Mouse (Mus musculus): ENCODE measurements around the gene Amotl1. TPM values are rescaled to one million over a fixed set of nuclear protein-coding genes. Genes with fewer than 3 reads are reported as not detected.
A peak's percentile ranks its signal among the peaks of the same experiment; 100 is the strongest.

Gene Amotl1
- polyA plus RNA-seq, 1 experiment from 2014 or later, result 17.8 TPM

- H3K27ac ChIP-seq (ENCODE audit: low read length), result no peak overlapping the region
- no peaks in the 10 kb centered on the region for H3K27me3 ChIP-seq (ENCODE audit: control insufficient read depth, insufficient read depth, low read length)
- no peak overlapping the region for H3K9ac ChIP-seq (ENCODE audit: low read length)
- H3K4me3 ChIP-seq (ENCODE audit: low read length), result no peak overlapping the region
- H3K36me3 ChIP-seq (ENCODE audit: control insufficient read depth, insufficient read depth), result peaks cover 1% of the 10 kb centered on the region; the same call in 1 of the 2 replicates
- WGBS, result 79% methylated on average over 2 of the region's 2 CpGs
- H3K4me1 ChIP-seq (ENCODE audit: control insufficient read depth, insufficient read depth, low read length), result no peaks in the 10 kb centered on the region
- no peaks in the 10 kb centered on the region for H3K9me3 ChIP-seq (replicated peaks; ENCODE audit: control insufficient read depth, low read length)
- H3K4me2 ChIP-seq (ENCODE audit: low read depth, low read length), result no peak overlapping the region
- ATAC-seq (replicated peaks; ENCODE audit: extremely low read depth, insufficient read depth, low FRiP score), result no peak
These were observed 111.2 kb downstream of the Amotl1 start for GRCm38 (mm10) chr9:14533659-14534058.

GRCm38 (mm10) chr9:14532283-14532682 is 112.6 kb downstream of the Amotl1 start:
- 45% methylated on average over 3 of the region's 3 CpGs for WGBS
- H3K27me3 ChIP-seq (ENCODE audit: control insufficient read depth, insufficient read depth, low read length), result no peaks in the 10 kb centered on the region
- no peaks in the 10 kb centered on the region for H3K36me3 ChIP-seq (ENCODE audit: control insufficient read depth, insufficient read depth)
- H3K4me3 ChIP-seq (ENCODE audit: low read length), result no peak overlapping the region
- no peak overlapping the region for H3K4me2 ChIP-seq (ENCODE audit: low read depth, low read length)
- no peaks in the 10 kb centered on the region for H3K9me3 ChIP-seq (replicated peaks; ENCODE audit: control insufficient read depth, low read length)
- no peak overlapping the region for H3K27ac ChIP-seq (ENCODE audit: low read length)
- no peak for ATAC-seq (replicated peaks; ENCODE audit: extremely low read depth, insufficient read depth, low FRiP score)
- H3K4me1 ChIP-seq (ENCODE audit: control insufficient read depth, insufficient read depth, low read length), result no peaks in the 10 kb centered on the region
- no peak overlapping the region for H3K9ac ChIP-seq (ENCODE audit: low read length)

GRCm38 (mm10) chr9:14530004-14530403 is 114.9 kb downstream of the Amotl1 start:
- no peaks in the 10 kb centered on the region for H3K9me3 ChIP-seq (replicated peaks; ENCODE audit: control insufficient read depth, low read length)
- no peak overlapping the region for H3K27ac ChIP-seq (ENCODE audit: low read length)
- H3K27me3 ChIP-seq (ENCODE audit: control insufficient read depth, insufficient read depth, low read length), result no peaks in the 10 kb centered on the region
- H3K4me2 ChIP-seq (ENCODE audit: low read depth, low read length), result no peak overlapping the region
- ATAC-seq (replicated peaks; ENCODE audit: extremely low read depth, insufficient read depth, low FRiP score), result no peak
- H3K36me3 ChIP-seq (ENCODE audit: control insufficient read depth, insufficient read depth), result no peaks in the 10 kb centered on the region
- H3K4me1 ChIP-seq (ENCODE audit: control insufficient read depth, insufficient read depth, low read length), result no peaks in the 10 kb centered on the region
- no peak overlapping the region for H3K9ac ChIP-seq (ENCODE audit: low read length)
- WGBS, result 59% methylated on average over 5 of the region's 5 CpGs
- no peak overlapping the region for H3K4me3 ChIP-seq (ENCODE audit: low read length)

GRCm38 (mm10) chr9:14523408-14524043 is 121.3 kb downstream of the Amotl1 start:
- Histone ChIP-seq H3K36me3 (ENCODE audit: control insufficient read depth, insufficient read depth) (no peaks in the 10 kb centered on the region), H3K4me1 (ENCODE audit: control insufficient read depth, insufficient read depth, low read length) (peaks cover 17% of the 10 kb centered on the region; the same call in 1 of the 2 replicates), H3K27ac (ENCODE audit: low read length) (no peak overlapping the region), H3K4me2 (ENCODE audit: low read depth, low read length) (no peak overlapping the region), H3K27me3 (ENCODE audit: control insufficient read depth, insufficient read depth, low read length) (no peaks in the 10 kb centered on the region), H3K9me3 (replicated peaks; ENCODE audit: control insufficient read depth, low read length) (no peaks in the 10 kb centered on the region), H3K4me3 (ENCODE audit: low read length) (no peak overlapping the region), H3K9ac (ENCODE audit: low read length) (0 out of 2 replicates have a peak overlapping the region, but pooled peaks have one; percentile 6)
- WGBS, result 2% methylated on average over 4 of the region's 4 CpGs
- ATAC-seq (replicated peaks; ENCODE audit: extremely low read depth, insufficient read depth, low FRiP score), result no peak; the same call in 1 of the 2 replicates

GRCm38 (mm10) chr9:14521695-14522094 is 123.2 kb downstream of the Amotl1 start:
- Histone ChIP-seq H3K4me3 (ENCODE audit: low read length) (no peak overlapping the region), H3K9ac (ENCODE audit: low read length) (no peak overlapping the region), H3K4me2 (ENCODE audit: low read depth, low read length) (no peak overlapping the region), H3K4me1 (ENCODE audit: control insufficient read depth, insufficient read depth, low read length) (peaks cover 19% of the 10 kb centered on the region; the same call in 1 of the 2 replicates), H3K27ac (ENCODE audit: low read length) (no peak overlapping the region), H3K36me3 (ENCODE audit: control insufficient read depth, insufficient read depth) (no peaks in the 10 kb centered on the region), H3K27me3 (ENCODE audit: control insufficient read depth, insufficient read depth, low read length) (no peaks in the 10 kb centered on the region), H3K9me3 (replicated peaks; ENCODE audit: control insufficient read depth, low read length) (no peaks in the 10 kb centered on the region)
- no peak for ATAC-seq (replicated peaks; ENCODE audit: extremely low read depth, insufficient read depth, low FRiP score)
- 38% methylated on average over 2 of the region's 2 CpGs for WGBS

- H3K4me2 ChIP-seq (ENCODE audit: low read depth, low read length), result no peak overlapping the region
- H3K4me3 ChIP-seq (ENCODE audit: low read length), result no peak overlapping the region
- no peak for ATAC-seq (replicated peaks; ENCODE audit: extremely low read depth, insufficient read depth, low FRiP score)
- no peak overlapping the region for H3K9ac ChIP-seq (ENCODE audit: low read length)
- no peaks in the 10 kb centered on the region for H3K27me3 ChIP-seq (ENCODE audit: control insufficient read depth, insufficient read depth, low read length)
- WGBS, result 34% methylated on average over 3 of the region's 3 CpGs
- no peaks in the 10 kb centered on the region for H3K9me3 ChIP-seq (replicated peaks; ENCODE audit: control insufficient read depth, low read length)
- peaks cover 19% of the 10 kb centered on the region; the same call in 1 of the 2 replicates for H3K4me1 ChIP-seq (ENCODE audit: control insufficient read depth, insufficient read depth, low read length)
- H3K27ac ChIP-seq (ENCODE audit: low read length), result no peak overlapping the region
- no peaks in the 10 kb centered on the region for H3K36me3 ChIP-seq (ENCODE audit: control insufficient read depth, insufficient read depth)
These were observed 123.7 kb downstream of the Amotl1 start for GRCm38 (mm10) chr9:14520971-14521670.

- no peak overlapping the region for H3K27ac ChIP-seq (ENCODE audit: low read length)
- no peak for ATAC-seq (replicated peaks; ENCODE audit: extremely low read depth, insufficient read depth, low FRiP score)
- WGBS, result 76% methylated on average over 3 of the region's 3 CpGs
- H3K9me3 ChIP-seq (replicated peaks; ENCODE audit: control insufficient read depth, low read length), result no peaks in the 10 kb centered on the region
- no peak overlapping the region for H3K4me3 ChIP-seq (ENCODE audit: low read length)
- no peaks in the 10 kb centered on the region for H3K27me3 ChIP-seq (ENCODE audit: control insufficient read depth, insufficient read depth, low read length)
- no peak overlapping the region for H3K9ac ChIP-seq (ENCODE audit: low read length)
- no peak overlapping the region for H3K4me2 ChIP-seq (ENCODE audit: low read depth, low read length)
- H3K4me1 ChIP-seq (ENCODE audit: control insufficient read depth, insufficient read depth, low read length), result peaks cover 16% of the 10 kb centered on the region; the same call in 1 of the 2 replicates
- 0 out of 2 replicates have a peak, but pooled peaks cover 3% of the 10 kb centered on the region for H3K36me3 ChIP-seq (ENCODE audit: control insufficient read depth, insufficient read depth)
These were observed 126.8 kb downstream of the Amotl1 start for GRCm38 (mm10) chr9:14518105-14518504.

GRCm38 (mm10) chr9:14517296-14517695 is 127.6 kb downstream of the Amotl1 start:
- no peak overlapping the region for H3K27ac ChIP-seq (ENCODE audit: low read length)
- ATAC-seq (replicated peaks; ENCODE audit: extremely low read depth, insufficient read depth, low FRiP score), result no peak
- no peak overlapping the region for H3K4me2 ChIP-seq (ENCODE audit: low read depth, low read length)
- no peaks in the 10 kb centered on the region for H3K27me3 ChIP-seq (ENCODE audit: control insufficient read depth, insufficient read depth, low read length)
- H3K4me3 ChIP-seq (ENCODE audit: low read length), result no peak overlapping the region
- H3K9me3 ChIP-seq (replicated peaks; ENCODE audit: control insufficient read depth, low read length), result no peaks in the 10 kb centered on the region
- no peak overlapping the region for H3K9ac ChIP-seq (ENCODE audit: low read length)
- H3K4me1 ChIP-seq (ENCODE audit: control insufficient read depth, insufficient read depth, low read length), result peaks cover 16% of the 10 kb centered on the region; the same call in 1 of the 2 replicates
- 42% methylated on average over 1 of the region's 1 CpGs for WGBS
- H3K36me3 ChIP-seq (ENCODE audit: control insufficient read depth, insufficient read depth), result 0 out of 2 replicates have a peak, but pooled peaks cover 3% of the 10 kb centered on the region

Data from heart, embryonic 16.5 days (tissue).